Mouse (Mus musculus) forebrain, embryonic 11.5 days (tissue): ENCODE results near the gene Scfd2. TPM values are rescaled to one million over a fixed set of nuclear protein-coding genes. Genes with fewer than 3 reads are reported as not detected.

Source experiments
- ATAC-seq: fragments of 200-750 bp; cut with Nextera tagmentation; replicated peaks from 2 replicates; pipeline ENCODE4 v1.8.0; 2017; ENCODE audit warnings: moderate TSS enrichment; ENCODE audit not compliant: low FRiP score
- DNase-seq: peaks from one replicate; pipeline ENCODE4 v3.0.0-alpha.2; 2017; ENCODE audit warnings: low spot score
- H3K27ac ChIP-seq: fragments of 300-500 bp; sonication (generic); 2 replicates; pipeline ENCODE4 v1.5.1; 2014; ENCODE audit warnings: low read depth, low read length
- H3K27me3 ChIP-seq: fragments of 300-500 bp; sonication (generic); 2 replicates; pipeline ENCODE4 v1.6.1; 2014; ENCODE audit warnings: mild to moderate bottlenecking, low read length, mixed read lengths; ENCODE audit not compliant: control insufficient read depth, insufficient read depth
- H3K36me3 ChIP-seq: fragments of 300-500 bp; sonication (generic); 2 replicates; pipeline ENCODE4 v1.6.1; 2014; ENCODE audit warnings: mild to moderate bottlenecking, low read length, moderate library complexity, mixed read lengths; ENCODE audit not compliant: control insufficient read depth, insufficient read depth
- H3K4me1 ChIP-seq: fragments of 300-500 bp; sonication (generic); replicated peaks from 2 replicates; pipeline ENCODE4 v1.6.1; 2014; ENCODE audit warnings: low read length, mixed read lengths; ENCODE audit not compliant: control insufficient read depth, insufficient read depth
- H3K4me2 ChIP-seq: fragments of 300-500 bp; sonication (generic); 2 replicates; pipeline ENCODE4 v1.6.1; 2014; ENCODE audit warnings: low read depth, mild to moderate bottlenecking, low read length, moderate library complexity, mixed read lengths; ENCODE audit not compliant: severe bottlenecking
- H3K4me3 ChIP-seq: fragments of 300-500 bp; sonication (generic); 2 replicates; pipeline ENCODE4 v1.5.1; 2014; ENCODE audit warnings: low read depth, low read length
- H3K9ac ChIP-seq: fragments of 300-500 bp; sonication (generic); 2 replicates; pipeline ENCODE4 v1.6.1; 2014; ENCODE audit warnings: low read length
- H3K9me3 ChIP-seq: fragments of 300-500 bp; sonication (generic); 2 replicates; pipeline ENCODE4 v1.6.1; 2016; ENCODE audit warnings: low read length, mixed read lengths; ENCODE audit not compliant: control insufficient read depth
- WGBS: fragments of 180-500 bp; shearing (Covaris S2); extraction: QIAGEN DNeasy Blood & Tissue Kit; methylation state at CpG from one replicate; pipeline ENCODE4 v1.1.7; 2014; 5-methylcytosine and 5-hydroxymethylcytosine counted together
- polyA plus RNA-seq: library from polyadenylated mRNA; unstranded; fragments of >200 nt; fragmentation: Nextera tagmentation; extraction: Ambion mirVana; gene quantifications from 2 replicates; pipeline ENCODE4 v1.2.1, GENCODE M21; 2014

Scfd2 gene
- polyA plus RNA-seq, 1 experiment from 2014 or later: 13.3 TPM

- DNase-seq: no peak
- Histone ChIP-seq H3K27ac (no peak overlapping the region), H3K4me3 (no peak overlapping the region), H3K4me1 (no peaks in the 10 kb centered on the region), H3K9me3 (no peaks in the 10 kb centered on the region), H3K9ac (no peak overlapping the region), H3K36me3 (no peaks in the 10 kb centered on the region), H3K27me3 (no peaks in the 10 kb centered on the region), H3K4me2 (no peak overlapping the region)
- no peak for ATAC-seq
- 76% methylated on average over 2 of the region's 2 CpGs for WGBS
Observed at GRCm38 (mm10) chr5:74343045-74343444, 188.5 kb downstream of the Scfd2 start.

DNA sequence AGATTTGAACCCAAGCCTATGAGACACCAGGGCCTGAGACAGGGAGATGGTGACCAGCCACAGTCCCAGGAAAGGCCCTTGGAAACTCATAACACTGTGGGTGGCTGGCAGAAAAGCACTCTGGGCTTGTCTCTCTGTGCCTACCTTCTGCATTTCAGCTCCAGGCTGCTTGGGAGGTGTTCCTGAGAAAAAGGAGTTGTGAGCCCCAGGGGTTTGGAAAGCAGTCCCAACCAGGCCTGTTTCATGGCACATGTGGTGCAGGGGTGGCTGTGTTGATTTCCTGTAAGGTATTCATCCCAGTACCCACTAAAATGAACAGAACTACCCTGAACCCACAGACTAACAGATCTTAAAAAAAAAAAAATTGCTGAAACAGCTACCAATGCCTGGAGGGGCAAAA lies 189.0 kb downstream of the Scfd2 start:
- no peaks in the 10 kb centered on the region for H3K9me3 ChIP-seq
- H3K4me3 ChIP-seq: no peak overlapping the region
- no peak overlapping the region for H3K4me2 ChIP-seq
- DNase-seq: no peak
- H3K9ac ChIP-seq: no peak overlapping the region
- no peak overlapping the region for H3K27ac ChIP-seq
- H3K36me3 ChIP-seq: no peaks in the 10 kb centered on the region
- H3K27me3 ChIP-seq: no peaks in the 10 kb centered on the region
- H3K4me1 ChIP-seq: 0 out of 2 replicates have a peak, but pooled peaks cover under 1% of the 10 kb centered on the region
- ATAC-seq: no peak

GRCm38 (mm10) chr5:74337491-74337890 lies 194.1 kb downstream of the Scfd2 start:
- Histone ChIP-seq H3K4me3 (no peak overlapping the region), H3K9me3 (no peaks in the 10 kb centered on the region), H3K36me3 (no peaks in the 10 kb centered on the region), H3K27ac (no peak overlapping the region), H3K27me3 (no peaks in the 10 kb centered on the region), H3K9ac (no peak overlapping the region), H3K4me2 (no peak overlapping the region), H3K4me1 (0 out of 2 replicates have a peak, but pooled peaks cover 2% of the 10 kb centered on the region)
- WGBS: 96% methylated on average over 3 of the region's 3 CpGs
- DNase-seq (no peak), ATAC-seq (no peak)

DNA sequence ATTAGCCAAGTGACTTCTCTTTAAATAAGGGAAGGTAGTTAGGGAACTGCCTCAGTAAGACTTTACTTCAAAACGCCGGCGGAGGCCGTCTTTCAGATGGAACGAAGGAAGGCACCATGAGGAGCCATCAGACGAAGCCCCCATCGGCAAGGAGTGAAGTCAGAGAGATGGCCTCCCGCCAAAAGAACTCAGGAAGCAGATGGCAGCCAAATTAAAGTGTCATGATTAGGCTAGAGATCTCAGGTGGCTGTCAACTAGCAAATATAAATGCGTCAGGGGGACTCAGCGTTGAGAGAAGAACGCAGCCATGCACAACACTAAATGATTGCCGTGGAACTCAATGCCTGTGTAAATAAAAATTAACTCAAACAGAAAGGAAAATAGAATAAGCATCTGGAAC lies 194.8 kb downstream of the Scfd2 start:
- Histone ChIP-seq H3K27ac (no peak overlapping the region), H3K4me3 (no peak overlapping the region), H3K9me3 (no peaks in the 10 kb centered on the region), H3K4me1 (0 out of 2 replicates have a peak, but pooled peaks cover 2% of the 10 kb centered on the region), H3K36me3 (no peaks in the 10 kb centered on the region), H3K9ac (no peak overlapping the region), H3K4me2 (no peak overlapping the region), H3K27me3 (no peaks in the 10 kb centered on the region)
- DNase-seq (no peak), ATAC-seq (no peak)
- WGBS: 87% methylated on average over 12 of the region's 12 CpGs

- no peak overlapping the region for H3K27ac ChIP-seq
- no peak for ATAC-seq
Observed at GRCm38 (mm10) chr5:74333258-74333657, 198.3 kb downstream of the Scfd2 start.

DNA sequence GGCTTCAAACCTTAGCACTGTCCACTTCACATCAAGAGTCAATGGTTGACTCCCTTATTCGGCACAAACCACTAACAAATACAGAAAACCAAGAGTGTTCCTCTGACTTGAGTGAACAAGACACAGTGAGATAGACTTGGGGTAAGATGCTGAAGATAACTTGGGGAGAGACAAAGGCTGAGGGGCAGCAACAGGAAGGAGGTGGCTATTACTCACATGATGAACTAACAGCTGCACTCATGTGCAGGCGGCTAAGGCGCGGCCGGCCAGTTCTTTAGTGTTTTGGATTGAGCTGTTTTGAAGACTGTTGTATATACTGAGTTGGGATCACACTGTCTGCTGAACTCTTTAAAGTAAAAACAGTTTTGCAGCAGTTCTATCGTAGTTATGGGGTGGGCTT lies 205.3 kb downstream of the Scfd2 start:
- Histone ChIP-seq H3K4me3 (no peak overlapping the region), H3K4me2 (no peak overlapping the region), H3K27ac (no peak overlapping the region), H3K4me1 (no peaks in the 10 kb centered on the region), H3K9me3 (no peaks in the 10 kb centered on the region), H3K9ac (no peak overlapping the region), H3K36me3 (no peaks in the 10 kb centered on the region), H3K27me3 (no peaks in the 10 kb centered on the region)
- no peak for DNase-seq
- WGBS: 98% methylated on average over 6 of the region's 6 CpGs
- ATAC-seq: no peak

More at GRCm38 (mm10) chr5:74333258-74333657, 198.3 kb downstream of the Scfd2 start:
- Histone ChIP-seq H3K36me3 (no peaks in the 10 kb centered on the region), H3K9ac (no peak overlapping the region), H3K4me3 (no peak overlapping the region), H3K4me1 (0 out of 2 replicates have a peak, but pooled peaks cover 2% of the 10 kb centered on the region), H3K9me3 (no peaks in the 10 kb centered on the region), H3K4me2 (no peak overlapping the region), H3K27me3 (no peaks in the 10 kb centered on the region)
- DNase-seq: no peak
- WGBS: 69% methylated on average over 3 of the region's 3 CpGs

DNA sequence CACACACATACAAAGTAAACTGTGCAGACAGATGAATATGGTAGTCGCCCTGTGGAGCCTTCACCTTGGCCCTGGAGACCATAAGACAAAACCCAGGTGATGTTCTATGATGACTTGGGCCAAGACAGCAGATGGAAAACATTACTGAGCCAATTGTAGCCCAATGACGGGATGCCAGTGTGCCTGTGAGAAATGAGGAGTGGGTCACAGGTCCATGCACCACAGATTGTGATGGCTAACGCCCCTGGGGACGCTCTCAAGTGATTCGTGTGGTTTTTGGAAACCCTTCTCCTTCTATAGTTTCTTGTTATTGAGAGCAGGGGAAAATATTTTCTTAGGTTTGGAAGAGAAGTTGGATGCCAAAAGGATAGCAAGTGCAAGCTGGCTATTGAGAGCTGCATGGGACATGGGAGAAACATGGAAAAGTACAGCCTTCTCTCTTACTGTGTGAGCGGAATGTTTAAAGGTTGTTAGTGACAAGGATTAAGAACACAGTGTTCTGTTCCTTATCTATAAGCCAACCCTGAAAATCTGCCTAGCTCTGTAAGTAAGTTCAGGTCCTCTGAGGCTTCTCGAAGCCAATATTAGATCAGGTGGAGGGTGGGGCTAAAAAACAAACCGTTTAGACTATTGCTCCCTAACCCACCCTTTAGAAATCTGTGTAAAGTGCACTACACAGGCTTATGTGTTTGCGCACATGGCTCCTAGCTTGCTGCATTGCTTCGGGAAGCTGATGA lies 210.4 kb downstream of the Scfd2 start:
- Histone ChIP-seq H3K27me3 (no peaks in the 10 kb centered on the region), H3K9me3 (no peaks in the 10 kb centered on the region), H3K4me2 (no peak overlapping the region), H3K4me3 (no peak overlapping the region), H3K27ac (no peak overlapping the region), H3K4me1 (no peaks in the 10 kb centered on the region), H3K9ac (no peak overlapping the region), H3K36me3 (no peaks in the 10 kb centered on the region)
- no peak for DNase-seq
- ATAC-seq: no peak
- 87% methylated on average over 10 of the region's 10 CpGs for WGBS

DNA sequence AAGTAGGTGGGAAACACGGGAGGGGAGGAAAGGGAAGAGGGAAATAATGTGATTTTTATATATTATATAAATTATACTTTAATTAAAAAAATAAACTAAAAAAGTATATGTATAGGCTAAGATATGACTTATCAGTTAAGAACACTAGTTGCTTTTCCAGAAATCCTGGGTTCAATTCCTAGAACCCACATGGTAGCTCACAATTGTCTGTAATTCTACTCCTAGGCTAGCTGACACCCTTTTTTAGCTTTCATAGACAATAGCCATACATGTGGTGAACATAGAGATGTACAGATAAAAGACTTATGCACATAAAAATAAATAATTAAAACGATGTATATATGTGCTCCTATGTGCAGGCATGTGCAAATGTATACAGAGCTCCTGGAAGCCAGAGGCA lies 212.0 kb downstream of the Scfd2 start:
- H3K9me3 ChIP-seq: no peaks in the 10 kb centered on the region
- 86% methylated on average over 2 of the region's 2 CpGs for WGBS
- H3K27me3 ChIP-seq: no peaks in the 10 kb centered on the region

DNA sequence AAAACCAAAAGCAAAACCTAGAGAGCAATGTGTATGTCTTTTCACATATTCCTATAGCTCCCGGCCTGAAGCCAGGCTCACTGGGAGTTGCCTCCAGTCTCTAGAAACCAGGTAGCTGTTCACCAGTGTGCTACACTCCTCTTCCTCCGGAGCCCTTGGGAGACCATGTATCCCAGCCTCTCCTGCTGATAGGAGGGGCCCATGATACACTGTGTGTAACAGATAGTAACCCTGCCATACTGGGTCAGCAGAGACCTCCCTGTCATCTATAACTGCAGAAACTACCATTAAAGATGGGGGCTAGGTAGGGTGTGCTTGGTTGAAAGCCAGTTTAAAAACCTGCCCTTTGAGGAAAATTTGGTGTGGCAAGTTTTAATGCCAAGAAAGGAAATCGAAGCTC lies 214.4 kb downstream of the Scfd2 start:
- no peak overlapping the region for H3K4me2 ChIP-seq
- no peak overlapping the region for H3K27ac ChIP-seq
- no peak overlapping the region for H3K4me3 ChIP-seq
- no peaks in the 10 kb centered on the region for H3K9me3 ChIP-seq
- H3K27me3 ChIP-seq: no peaks in the 10 kb centered on the region
- DNase-seq (no peak), ATAC-seq (no peak)
- H3K36me3 ChIP-seq: no peaks in the 10 kb centered on the region
- H3K4me1 ChIP-seq: no peaks in the 10 kb centered on the region
- H3K9ac ChIP-seq: no peak overlapping the region
- 89% methylated on average over 3 of the region's 3 CpGs for WGBS

More for the DNA sequence above, 212.0 kb downstream of the Scfd2 start:
- Histone ChIP-seq H3K9ac (no peak overlapping the region), H3K4me2 (no peak overlapping the region), H3K4me1 (no peaks in the 10 kb centered on the region), H3K27ac (no peak overlapping the region), H3K36me3 (no peaks in the 10 kb centered on the region), H3K4me3 (no peak overlapping the region)
- ATAC-seq (no peak), DNase-seq (no peak)
